Mouse (Mus musculus) megakaryocyte, embryonic 14.5 days (primary cell): Measurements from ENCODE around the gene M6pr. TPM values are rescaled to one million over a fixed set of nuclear protein-coding genes. Genes with fewer than 3 reads are reported as not detected.

Experiments
- H3K27me3 ChIP-seq: replicated peaks from 2 replicates; pipeline ENCODE3; 2012; ENCODE audit warnings: inconsistent platforms
- H3K36me3 ChIP-seq: replicated peaks from 2 replicates; pipeline ENCODE3; 2012; ENCODE audit warnings: low read length, inconsistent platforms, mixed read lengths
- H3K4me1 ChIP-seq: 2 replicates; pipeline ENCODE4 v1.6.1; 2012; ENCODE audit warnings: inconsistent platforms
- H3K4me3 ChIP-seq: replicated peaks from 2 replicates; pipeline ENCODE3; 2012; ENCODE audit warnings: moderate library complexity, mild to moderate bottlenecking, inconsistent platforms
- H3K9me3 ChIP-seq: 2 replicates; pipeline ENCODE4 v1.6.1; 2012; ENCODE audit warnings: inconsistent platforms
- FLI1 ChIP-seq: IDR thresholded peaks from 2 replicates; pipeline ENCODE4 v1.6.1; 2012; ENCODE audit warnings: low read length, inconsistent platforms, mixed read lengths
- GATA1 ChIP-seq: IDR thresholded peaks from 3 replicates; pipeline ENCODE4 v1.6.1; 2012; ENCODE audit warnings: mixed read lengths, low read length, inconsistent platforms, borderline replicate concordance
- polyA plus RNA-seq: library from polyadenylated mRNA; stranded (reverse); fragments of >175 nt; gene quantifications from 2 replicates; pipeline ENCODE4 v1.2.3, GENCODE M21; 2012; ENCODE audit warnings: low replicate concordance; ENCODE audit not compliant: insufficient read depth

M6pr gene
- polyA plus RNA-seq, 1 experiment = 13.0 TPM

- H3K9me3 ChIP-seq = no peaks in the 10 kb centered on the region; the same call in 1 of the 2 replicates
These were observed 47.4 kb downstream of the M6pr start for GRCm38 (mm10) chr6:122355909-122356308.

DNA sequence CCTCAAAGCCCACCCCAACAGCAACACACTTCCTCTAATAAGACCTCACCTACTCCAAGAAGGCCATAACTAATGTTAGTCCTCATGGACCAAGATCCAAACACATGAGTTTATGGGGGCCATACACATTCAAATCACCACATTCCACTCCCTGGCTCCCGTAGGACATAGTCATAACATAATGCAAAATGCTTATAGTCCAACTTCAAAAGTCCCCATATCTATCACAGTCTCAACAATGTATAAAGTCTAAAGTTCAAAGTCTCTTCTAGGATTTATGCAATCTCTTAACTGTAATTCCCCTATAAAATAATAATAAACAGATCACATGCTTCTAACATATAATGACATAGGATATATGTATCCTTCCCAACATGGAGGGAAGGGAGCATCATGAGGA is 48.6 kb downstream of the M6pr start:
- H3K9me3 ChIP-seq = no peaks in the 10 kb centered on the region; the same call in 1 of the 2 replicates
- TF ChIP-seq GATA1 (no peak), FLI1 (no peak)
- H3K36me3 ChIP-seq = no peaks in the 10 kb centered on the region
- H3K4me1 ChIP-seq = 0 out of 2 replicates have a peak, but pooled peaks cover 2% of the 10 kb centered on the region
- no peak overlapping the region for H3K4me3 ChIP-seq
- H3K27me3 ChIP-seq = peaks cover 4% of the 10 kb centered on the region

More at GRCm38 (mm10) chr6:122355909-122356308, 47.4 kb downstream of the M6pr start:
- Histone ChIP-seq H3K36me3 (no peaks in the 10 kb centered on the region), H3K27me3 (peaks cover 2% of the 10 kb centered on the region), H3K4me1 (0 out of 2 replicates have a peak, but pooled peaks cover 2% of the 10 kb centered on the region), H3K4me3 (peak overlapping the region; percentile 12)
- no peak for TF ChIP-seq FLI1

DNA sequence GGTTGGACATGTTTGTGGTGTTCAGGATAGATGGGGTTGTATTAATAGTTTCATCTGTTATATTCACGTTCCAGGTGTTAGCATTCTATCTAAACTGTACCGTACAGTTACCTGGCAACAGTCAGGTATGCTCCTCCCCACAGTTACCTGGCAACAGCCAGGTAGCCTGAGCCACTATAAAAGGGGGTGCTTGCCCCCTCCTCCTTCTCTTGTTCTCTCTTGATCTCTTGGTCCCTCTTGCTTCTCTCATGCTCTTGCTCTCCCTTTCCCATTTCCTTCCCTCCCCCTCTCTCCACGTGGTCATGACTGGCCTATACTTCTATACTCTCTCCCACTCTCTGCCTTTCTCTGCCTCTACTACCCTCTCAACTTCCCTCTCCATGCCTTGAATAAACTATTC is 57.2 kb downstream of the M6pr start:
- H3K4me3 ChIP-seq = no peak overlapping the region
- H3K4me1 ChIP-seq = no peaks in the 10 kb centered on the region
- no peaks in the 10 kb centered on the region for H3K36me3 ChIP-seq
- H3K27me3 ChIP-seq = peaks cover 11% of the 10 kb centered on the region
- peaks cover 3% of the 10 kb centered on the region; the same call in 1 of the 2 replicates for H3K9me3 ChIP-seq
- no peak for TF ChIP-seq FLI1
- no peak for TF ChIP-seq GATA1

DNA sequence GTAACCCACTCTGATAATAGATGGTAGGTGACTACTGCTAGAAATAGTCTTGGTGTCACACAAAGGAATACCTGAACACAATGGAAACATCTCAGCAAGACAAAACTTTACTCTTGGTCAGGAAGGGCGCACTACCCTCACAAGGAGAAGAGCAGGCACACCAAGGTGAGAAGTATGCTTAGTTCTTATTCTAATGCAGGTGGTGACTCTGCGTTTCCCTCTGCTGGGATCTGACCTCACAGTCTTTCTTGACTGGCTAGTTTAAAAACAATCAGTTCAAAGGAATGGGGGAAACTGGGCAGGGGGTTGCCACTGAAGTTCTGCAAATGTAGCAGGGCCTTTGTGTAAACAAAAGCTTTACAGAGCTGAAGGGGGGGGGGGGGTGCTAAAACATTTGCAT is 57.8 kb downstream of the M6pr start:
- Histone ChIP-seq H3K36me3 (no peaks in the 10 kb centered on the region), H3K4me3 (no peak overlapping the region), H3K4me1 (no peaks in the 10 kb centered on the region), H3K27me3 (peaks cover 13% of the 10 kb centered on the region), H3K9me3 (peaks cover 3% of the 10 kb centered on the region; the same call in 1 of the 2 replicates)
- TF ChIP-seq FLI1 = no peak
- TF ChIP-seq GATA1 = no peak

GRCm38 (mm10) chr6:122366976-122367375 is 58.5 kb downstream of the M6pr start:
- Histone ChIP-seq H3K4me1 (no peaks in the 10 kb centered on the region), H3K4me3 (no peak overlapping the region), H3K36me3 (no peaks in the 10 kb centered on the region), H3K27me3 (peaks cover 12% of the 10 kb centered on the region), H3K9me3 (peaks cover 3% of the 10 kb centered on the region; the same call in 1 of the 2 replicates)
- TF ChIP-seq FLI1 (no peak), GATA1 (no peak)

Other genes with a start within 250 kb of the M6pr start
- not detected in 2 replicates for gene Klrg1, start 25.8 kb upstream of the M6pr start, polyA plus RNA-seq
- gene Phc1, start 31.8 kb downstream of the M6pr start, polyA plus RNA-seq = 2.8 and 35.8 TPM in 2 replicates
- gene Rimklb, start 190.0 kb downstream of the M6pr start, polyA plus RNA-seq = not detected in 2 replicates
- not detected in 2 replicates for gene Mfap5, start 197.1 kb downstream of the M6pr start, polyA plus RNA-seq
- 0.07 and 0.69 TPM in 2 replicates for gene Aicda, start 245.1 kb downstream of the M6pr start, polyA plus RNA-seq